Mouse (Mus musculus): Measurements from ENCODE around the gene Mfsd5.

- TF ChIP-seq CTCF (IDR thresholded peaks at IDR 0.05; ENCODE audit: extremely low read depth, insufficient read depth, insufficient read length, insufficient replicate concordance), result no peak
- TF ChIP-seq POLR2A (IDR thresholded peaks at IDR 0.05; ENCODE audit: low read depth, low read length), result no peak
Observed at GRCm38 (mm10) chr15:102282463-102283292, 3.4 kb downstream of the Mfsd5 start.
